Mouse (Mus musculus) neutrophil, adult 83 days (primary cell): ENCODE measurements around the gene Vmn1r116. TPM values are rescaled to one million over a fixed set of nuclear protein-coding genes. Genes with fewer than 3 reads are reported as not detected.

Source experiments
- total RNA-seq, 2 experiments: library from RNA; stranded (reverse); gene quantifications; one replicate each; pipeline ENCODE4 v1.2.4; 2023

Gene Vmn1r116
- not detected for total RNA-seq

GRCm38 (mm10) chr7:20871956-20872355 is at the start of gene Vmn1r116:
TSS of gene Vmn1r116 (plus strand) at chr7:20872256.

GRCm38 (mm10) chr7:20844885-20845284 is 27.2 kb upstream of the Vmn1r116 start, which contains the start of gene Vmn1r115:
TSS of gene Vmn1r115 (minus strand) at chr7:20844985.

DNA sequence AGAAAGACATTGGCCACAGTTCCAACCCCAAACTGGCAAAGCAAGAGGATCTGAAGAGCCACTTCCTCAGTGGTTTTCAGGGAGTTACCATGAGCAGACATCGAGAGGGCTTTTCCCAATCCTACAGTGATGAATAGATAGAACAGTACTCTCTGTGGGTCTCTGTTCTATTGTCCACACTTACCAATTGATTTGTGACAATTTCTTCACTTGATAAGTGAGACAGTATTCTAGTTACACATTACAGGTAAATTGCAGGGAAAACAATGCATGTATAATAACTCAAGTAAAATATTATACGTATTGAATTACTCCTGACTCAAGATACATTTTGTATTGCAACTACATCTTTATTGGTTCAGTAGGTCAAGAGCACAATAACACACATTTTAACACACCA is 12.0 kb downstream of the Vmn1r116 start, which contains the start of gene Vmn1r117:
Gene Vmn1r117, minus strand, starts transcription at position 101 of the 400 bp plus-strand sequence.

DNA sequence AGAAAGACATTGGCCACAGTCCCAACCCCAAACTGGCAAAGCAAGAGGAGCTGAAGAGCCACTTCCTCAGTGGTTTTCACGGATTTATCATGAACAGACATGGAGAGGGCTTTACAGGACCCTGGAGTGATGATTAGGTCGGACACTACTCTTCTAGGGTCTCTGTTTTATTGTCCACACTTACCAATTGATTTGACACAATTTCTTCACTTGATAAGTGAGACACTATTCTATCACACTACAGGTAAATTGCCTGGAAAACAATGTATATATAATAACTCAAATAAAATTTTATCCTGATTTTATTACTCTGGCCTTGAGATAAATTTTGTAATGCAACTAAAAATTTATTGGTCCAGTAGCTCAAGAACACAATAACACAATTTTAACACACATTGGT is 40.2 kb downstream of the Vmn1r116 start, which contains the start of gene Vmn1r118:
Gene Vmn1r118, minus strand, starts transcription at position 101 of the 400 bp plus-strand sequence.

Other genes starting within 250 kb of the Vmn1r116 start
- not detected for gene Vmn1r107, start 203.3 kb upstream of the Vmn1r116 start, total RNA-seq
- not detected for gene Vmn1r111, start 169.0 kb upstream of the Vmn1r116 start, total RNA-seq
- not detected for gene Gm10668, start 141.6 kb upstream of the Vmn1r116 start, total RNA-seq
- not detected for gene Vmn1r112, start 101.1 kb upstream of the Vmn1r116 start, total RNA-seq
- not detected for gene Vmn1r113, start 85.0 kb upstream of the Vmn1r116 start, total RNA-seq
- not detected for gene Vmn1r114, start 60.1 kb upstream of the Vmn1r116 start, total RNA-seq
- gene Vmn1r115, start 27.3 kb upstream of the Vmn1r116 start, total RNA-seq: not detected
- not detected for gene Vmn1r117, start 11.9 kb downstream of the Vmn1r116 start, total RNA-seq
- gene Vmn1r118, start 40.1 kb downstream of the Vmn1r116 start, total RNA-seq: not detected
- not detected for gene Vmn1r119, start 140.2 kb downstream of the Vmn1r116 start, total RNA-seq
- gene Vmn1r120, start 181.5 kb downstream of the Vmn1r116 start, total RNA-seq: not detected
- not detected for gene Vmn1r121, start 226.3 kb downstream of the Vmn1r116 start, total RNA-seq